Mouse (Mus musculus): ENCODE measurements around the gene Ndufv1.
A peak's percentile ranks its signal among the peaks of the same experiment; 100 is the strongest.

Ndufv1 gene

GRCm38 (mm10) chr19:4003641-4004040 is 9.0 kb downstream of the Ndufv1 start:
- DNase-seq (ENCODE audit: extremely low spot score, low spot score) = no peak

GRCm38 (mm10) chr19:4003112-4003511 is 9.5 kb downstream of the Ndufv1 start, which contains the start of gene Doc2g:
Gene Doc2g, plus strand, starts transcription at chr19:4003313.
- no peak for DNase-seq (ENCODE audit: extremely low spot score, low spot score)

GRCm38 (mm10) chr19:4001752-4002151 is 10.9 kb downstream of the Ndufv1 start:
- DNase-seq (ENCODE audit: extremely low spot score, low spot score) = peak; percentile 16

GRCm38 (mm10) chr19:4000949-4001525 is 11.6 kb downstream of the Ndufv1 start:
- DNase-seq (ENCODE audit: extremely low spot score, low spot score) = no peak

- peak; percentile 95 for DNase-seq (ENCODE audit: extremely low spot score, low spot score)
Observed at GRCm38 (mm10) chr19:4000119-4000900, 12.3 kb downstream of the Ndufv1 start, which contains the start of the genes Nudt8 and Gm49405. Gene Nudt8, plus strand, starts transcription at chr19:4000580. Gene Gm49405, plus strand, starts transcription at chr19:4000626.

GRCm38 (mm10) chr19:3999121-3999730 is 13.4 kb downstream of the Ndufv1 start:
- no peak for DNase-seq (ENCODE audit: extremely low spot score, low spot score)

GRCm38 (mm10) chr19:3998335-3998734 is 14.3 kb downstream of the Ndufv1 start:
- no peak for DNase-seq (ENCODE audit: extremely low spot score, low spot score)

GRCm38 (mm10) chr19:3997231-3997630 is 15.4 kb downstream of the Ndufv1 start:
- no peak for DNase-seq (ENCODE audit: extremely low spot score, low spot score)

GRCm38 (mm10) chr19:3996747-3997146 is 15.9 kb downstream of the Ndufv1 start:
- no peak for DNase-seq (ENCODE audit: extremely low spot score, low spot score)

- DNase-seq (ENCODE audit: extremely low spot score, low spot score) = no peak
Observed at GRCm38 (mm10) chr19:3996106-3996505, 16.5 kb downstream of the Ndufv1 start.

GRCm38 (mm10) chr19:3995505-3995904 is 17.1 kb downstream of the Ndufv1 start:
- no peak for DNase-seq (ENCODE audit: extremely low spot score, low spot score)

GRCm38 (mm10) chr19:3994932-3995331 is 17.7 kb downstream of the Ndufv1 start:
- DNase-seq (ENCODE audit: extremely low spot score, low spot score) = no peak

GRCm38 (mm10) chr19:3992416-3992815 is 20.2 kb downstream of the Ndufv1 start, which contains the start of gene Tbx10:
Gene Tbx10, plus strand, starts transcription at chr19:3992752.
- no peak for DNase-seq (ENCODE audit: extremely low spot score, low spot score)

- no peak for DNase-seq (ENCODE audit: extremely low spot score, low spot score)
Observed at GRCm38 (mm10) chr19:3991966-3992365, 20.6 kb downstream of the Ndufv1 start.

- DNase-seq (ENCODE audit: extremely low spot score, low spot score) = no peak
Observed at GRCm38 (mm10) chr19:3991562-3991961, 21.0 kb downstream of the Ndufv1 start.

GRCm38 (mm10) chr19:3990804-3991203 is 21.8 kb downstream of the Ndufv1 start:
- peak; percentile 26 for DNase-seq (ENCODE audit: extremely low spot score, low spot score)

GRCm38 (mm10) chr19:3988750-3989149 is 23.9 kb downstream of the Ndufv1 start:
- no peak for DNase-seq (ENCODE audit: extremely low spot score, low spot score)

- DNase-seq (ENCODE audit: extremely low spot score, low spot score) = no peak
Observed at GRCm38 (mm10) chr19:3988066-3988465, 24.5 kb downstream of the Ndufv1 start.

- DNase-seq (ENCODE audit: extremely low spot score, low spot score) = peak; percentile 32
Observed at GRCm38 (mm10) chr19:3986334-3986733, 26.3 kb downstream of the Ndufv1 start, which contains the start of gene Acy3. Gene Acy3, plus strand, starts transcription at chr19:3986570.

GRCm38 (mm10) chr19:3985261-3985681 is 27.3 kb downstream of the Ndufv1 start:
- no peak for DNase-seq (ENCODE audit: extremely low spot score, low spot score)

- no peak for DNase-seq (ENCODE audit: extremely low spot score, low spot score)
Observed at GRCm38 (mm10) chr19:3983527-3984200, 28.9 kb downstream of the Ndufv1 start.

- DNase-seq (ENCODE audit: extremely low spot score, low spot score) = no peak
Observed at GRCm38 (mm10) chr19:3980917-3981316, 31.7 kb downstream of the Ndufv1 start.
